Mouse (Mus musculus) forebrain, embryonic 14.5 days (tissue): ENCODE measurements around the gene Pcsk6. TPM values are rescaled to one million over a fixed set of nuclear protein-coding genes. Genes with fewer than 3 reads are reported as not detected.

Experiments
- ATAC-seq: fragments of 200-750 bp; cut with Nextera tagmentation; 2 replicates; pipeline ENCODE4 v1.8.0; 2017; ENCODE audit warnings: mild to moderate bottlenecking, moderate library complexity
- DNase-seq: peaks from one replicate; pipeline ENCODE4 v3.0.0-alpha.2; 2015; ENCODE audit warnings: low spot score
- H3K27ac ChIP-seq: fragments of 300-500 bp; sonication (generic); 2 replicates; pipeline ENCODE4 v1.5.1; 2014; ENCODE audit warnings: low read depth, mild to moderate bottlenecking, control low read depth, low read length, moderate library complexity
- H3K27me3 ChIP-seq: fragments of 300-500 bp; sonication (generic); replicated peaks from 2 replicates; pipeline ENCODE4 v1.6.1; 2014; ENCODE audit warnings: low read length, control low read depth, mixed read lengths; ENCODE audit not compliant: control insufficient read depth, insufficient read depth
- H3K36me3 ChIP-seq: fragments of 300-500 bp; sonication (generic); 2 replicates; pipeline ENCODE4 v1.6.1; 2014; ENCODE audit warnings: low read length, control low read depth; ENCODE audit not compliant: control insufficient read depth, insufficient read depth
- H3K4me1 ChIP-seq: fragments of 300-500 bp; sonication (generic); 2 replicates; pipeline ENCODE4 v1.6.1; 2014; ENCODE audit warnings: antibody characterized with exemption, low read length, control low read depth; ENCODE audit not compliant: control insufficient read depth, insufficient read depth
- H3K4me2 ChIP-seq: fragments of 300-500 bp; sonication (generic); 2 replicates; pipeline ENCODE4 v1.6.1; 2014; ENCODE audit warnings: mild to moderate bottlenecking, control low read depth, low read length
- H3K4me3 ChIP-seq: fragments of 300-500 bp; sonication (generic); 2 replicates; pipeline ENCODE4 v1.5.1; 2014; ENCODE audit warnings: low read depth, low read length, control low read depth
- H3K9ac ChIP-seq: fragments of 300-500 bp; sonication (generic); 2 replicates; pipeline ENCODE4 v1.6.1; 2014; ENCODE audit warnings: mild to moderate bottlenecking, low read length, control low read depth, moderate library complexity
- H3K9me3 ChIP-seq: fragments of 300-500 bp; sonication (generic); replicated peaks from 2 replicates; pipeline ENCODE4 v1.6.1; 2016; ENCODE audit warnings: low read length, control low read depth, mixed read lengths; ENCODE audit not compliant: control insufficient read depth
- WGBS: fragments of 180-500 bp; shearing (Covaris S2); extraction: QIAGEN DNeasy Blood & Tissue Kit; methylation state at CpG from one replicate; pipeline ENCODE4 v1.1.7; 2014; 5-methylcytosine and 5-hydroxymethylcytosine counted together
- polyA plus RNA-seq: library from polyadenylated mRNA; unstranded; fragments of >200 nt; fragmentation: Nextera tagmentation; extraction: Ambion mirVana; gene quantifications from 2 replicates; pipeline ENCODE4 v1.2.1, GENCODE M21; 2014

Gene Pcsk6
- polyA plus RNA-seq, 1 experiment from 2014 or later, result 1.4 TPM

- Histone ChIP-seq H3K4me1 (no peaks in the 10 kb centered on the region; the same call in 1 of the 2 replicates), H3K27me3 (no peaks in the 10 kb centered on the region), H3K4me2 (no peak overlapping the region), H3K27ac (no peak overlapping the region), H3K4me3 (no peak overlapping the region), H3K36me3 (no peaks in the 10 kb centered on the region), H3K9ac (no peak overlapping the region), H3K9me3 (no peaks in the 10 kb centered on the region)
- 84% methylated on average over 18 of the region's 18 CpGs for WGBS
- DNase-seq (no peak), ATAC-seq (no peak)
Observed at GRCm38 (mm10) chr7:66040026-66040814, 178.7 kb downstream of the Pcsk6 start.

- no peak within 1 kb of the TSS for H3K4me2 ChIP-seq
- H3K4me1 ChIP-seq, result no peaks in the 10 kb centered on the region; the same call in 1 of the 2 replicates
- no peaks in the 10 kb centered on the region for H3K27me3 ChIP-seq
- H3K36me3 ChIP-seq, result no peaks in the 10 kb centered on the region
- WGBS, result 84% methylated on average over 10 of the region's 10 CpGs
- H3K4me3 ChIP-seq, result no peak within 1 kb of the TSS
- peak; percentile 37 for DNase-seq
- H3K9ac ChIP-seq, result no peak within 1 kb of the TSS
- peak; percentile 32; the same call in 1 of the 2 replicates for ATAC-seq
- H3K27ac ChIP-seq, result no peak within 1 kb of the TSS; the same call in 1 of the 2 replicates
- no peaks in the 10 kb centered on the region for H3K9me3 ChIP-seq
Observed at GRCm38 (mm10) chr7:66043552-66044459, 182.3 kb downstream of the Pcsk6 start, which contains the start of gene Gm45213. Gm45213 (plus strand) TSS chr7:66043602.

- peak; percentile 8 for DNase-seq
- Histone ChIP-seq H3K27ac (no peak overlapping the region), H3K36me3 (no peaks in the 10 kb centered on the region), H3K9me3 (no peaks in the 10 kb centered on the region), H3K4me3 (no peak overlapping the region), H3K4me1 (no peaks in the 10 kb centered on the region; the same call in 1 of the 2 replicates), H3K4me2 (no peak overlapping the region), H3K9ac (no peak overlapping the region), H3K27me3 (no peaks in the 10 kb centered on the region)
- ATAC-seq, result no peak
- WGBS, result 35% methylated on average over 9 of the region's 9 CpGs
Observed at GRCm38 (mm10) chr7:66044617-66045016, 183.1 kb downstream of the Pcsk6 start.

- H3K9ac ChIP-seq, result no peak overlapping the region
- no peak for DNase-seq
- WGBS, result 65% methylated on average over 17 of the region's 17 CpGs
- no peaks in the 10 kb centered on the region for H3K27me3 ChIP-seq
- no peak overlapping the region for H3K4me2 ChIP-seq
- no peaks in the 10 kb centered on the region; the same call in 1 of the 2 replicates for H3K4me1 ChIP-seq
- H3K36me3 ChIP-seq, result no peaks in the 10 kb centered on the region
- no peak overlapping the region for H3K4me3 ChIP-seq
- no peaks in the 10 kb centered on the region for H3K9me3 ChIP-seq
- no peak overlapping the region for H3K27ac ChIP-seq
- no peak for ATAC-seq
Observed at GRCm38 (mm10) chr7:66046921-66047918, 185.7 kb downstream of the Pcsk6 start.

GRCm38 (mm10) chr7:66047975-66048374 is 186.4 kb downstream of the Pcsk6 start:
- Histone ChIP-seq H3K4me1 (no peaks in the 10 kb centered on the region; the same call in 1 of the 2 replicates), H3K27me3 (no peaks in the 10 kb centered on the region), H3K36me3 (no peaks in the 10 kb centered on the region), H3K27ac (no peak overlapping the region), H3K9me3 (no peaks in the 10 kb centered on the region), H3K4me2 (no peak overlapping the region), H3K9ac (no peak overlapping the region), H3K4me3 (no peak overlapping the region)
- WGBS, result 72% methylated on average over 4 of the region's 4 CpGs
- no peak for ATAC-seq
- DNase-seq, result no peak

- Histone ChIP-seq H3K4me3 (no peak overlapping the region), H3K4me1 (no peaks in the 10 kb centered on the region; the same call in 1 of the 2 replicates), H3K9ac (no peak overlapping the region), H3K27me3 (no peaks in the 10 kb centered on the region), H3K9me3 (no peaks in the 10 kb centered on the region), H3K4me2 (no peak overlapping the region), H3K27ac (no peak overlapping the region), H3K36me3 (no peaks in the 10 kb centered on the region)
- WGBS, result 75% methylated on average over 12 of the region's 12 CpGs
- DNase-seq (no peak), ATAC-seq (no peak)
Observed at GRCm38 (mm10) chr7:66048446-66049230, 187.1 kb downstream of the Pcsk6 start.

- WGBS, result 85% methylated on average over 4 of the region's 4 CpGs
- no peaks in the 10 kb centered on the region for H3K9me3 ChIP-seq
- no peak overlapping the region for H3K27ac ChIP-seq
- DNase-seq, result no peak
- ATAC-seq, result no peak
- H3K36me3 ChIP-seq, result no peaks in the 10 kb centered on the region
- no peaks in the 10 kb centered on the region for H3K4me1 ChIP-seq
- no peak overlapping the region for H3K4me3 ChIP-seq
- H3K27me3 ChIP-seq, result no peaks in the 10 kb centered on the region
- H3K4me2 ChIP-seq, result no peak overlapping the region
- H3K9ac ChIP-seq, result no peak overlapping the region
Observed at GRCm38 (mm10) chr7:66053946-66054483, 192.5 kb downstream of the Pcsk6 start.
